Mouse (Mus musculus): ENCODE results near the gene Smc4.

DNA sequence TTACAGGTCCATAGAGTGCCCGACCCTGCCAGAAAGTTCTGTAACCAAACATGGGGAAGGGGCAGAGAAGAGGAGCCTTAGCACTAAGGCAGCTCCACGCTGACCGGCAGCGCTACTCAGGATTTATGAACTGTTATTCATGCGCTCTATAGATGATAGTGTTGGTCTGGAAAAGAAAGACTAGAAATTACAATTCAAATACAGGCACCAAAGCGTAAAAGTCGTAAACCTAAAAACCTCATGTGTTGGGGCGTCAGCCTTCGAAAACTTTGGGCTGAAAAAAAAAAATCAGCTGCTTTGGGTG is 40.8 kb downstream of the Smc4 start:
- TF ChIP-seq HCFC1 (IDR thresholded peaks at IDR 0.05; ENCODE audit: borderline replicate concordance, insufficient read depth, low read length) (no peak), ZNF384 (IDR thresholded peaks at IDR 0.05; ENCODE audit: low read depth, low read length) (no peak), MAFK (IDR thresholded peaks at IDR 0.05; ENCODE audit: insufficient read depth, low read depth, low read length) (no peak), ZC3H11A (IDR thresholded peaks at IDR 0.05; ENCODE audit: borderline replicate concordance, low read depth, low read length) (no peak)

Data from ES-E14 (cell line).